ENCODE assay signal across 12 mouse cellular contexts in genomic region chr13:55836142-55836625, GRCm38 (mm10). TPM values are rescaled to one million over a fixed set of nuclear protein-coding genes. Genes with fewer than 3 reads are reported as not detected.
DNase-seq lines count a peak whose midpoint lies in the region; ATAC-seq and TF ChIP-seq lines count a peak whose summit lies in the region.
"Had no signal": no experiment of that assay in that cellular context is flagged by ENCODE, and none has a peak within 500 bp of the region (broad histone marks: within the 10 kb centered on the region; RNA-seq: fewer than 3 reads in every experiment).

Gene Pitx1 (minus strand): TSS chr13:55836192.

- no peak for DNase-seq in heart, postnatal 36 days
- DNase-seq in midbrain, embryonic 11.5 days (ENCODE audit: low spot score, missing footprints), result peak; percentile 95
- DNase-seq in stomach, postnatal 0 days (ENCODE audit: low spot score), result no peak
- no peak for DNase-seq in adrenal gland, adult (ENCODE audit: inconsistent age in 2 of 2, low spot score in 1 of 2)
- no peak for DNase-seq in frontal cortex, postnatal 36 days (ENCODE audit: low spot score in 2 of 2)
- DNase-seq: kidney, adult 8-10 months had no signal

- H3K27ac ChIP-seq in heart, embryonic 11.5 days (ENCODE audit: low read depth, low read length), result no peak within 1 kb of the TSS
- H3K27ac ChIP-seq in midbrain, embryonic 11.5 days (ENCODE audit: low read depth, low read length), result no peak within 1 kb of the TSS
- H3K27ac ChIP-seq in midbrain, embryonic 15.5 days, result no peak within 1 kb of the TSS
- H3K27ac ChIP-seq in intestine, postnatal 0 days (ENCODE audit: low read depth, low read length), result no peak within 1 kb of the TSS
- peak within 1 kb of the TSS; percentile 94 for H3K27ac ChIP-seq in stomach, postnatal 0 days (replicated peaks)

- no peak within 1 kb of the TSS for H3K9ac ChIP-seq in heart, embryonic 11.5 days (ENCODE audit: low read depth, low read length)
- no peak within 1 kb of the TSS for H3K9ac ChIP-seq in midbrain, embryonic 11.5 days (ENCODE audit: low read length)
- H3K9ac ChIP-seq in midbrain, embryonic 15.5 days, result no peak within 1 kb of the TSS
- H3K9ac ChIP-seq in intestine, postnatal 0 days (ENCODE audit: low read depth, low read length), result 0 out of 2 replicates have a peak within 1 kb of the TSS, but pooled peaks have one; percentile 11
- peak within 1 kb of the TSS; percentile 98 for H3K9ac ChIP-seq in stomach, postnatal 0 days (ENCODE audit: low read length)

- ATAC-seq in heart, embryonic 11.5 days (replicated peaks; ENCODE audit: insufficient number of reproducible peaks, low FRiP score, low TSS enrichment), result no peak
- ATAC-seq in midbrain, embryonic 11.5 days (ENCODE audit: low FRiP score), result no peak
- no peak for ATAC-seq in midbrain, embryonic 15.5 days (replicated peaks)
- ATAC-seq in intestine, postnatal 0 days, result no peak
- ATAC-seq in stomach, postnatal 0 days (ENCODE audit: low FRiP score, low TSS enrichment), result no peak

- no peak for TF ChIP-seq CTCF in intestine, postnatal 0 days (IDR thresholded peaks at IDR 0.05; ENCODE audit: low read depth)
- TF ChIP-seq CTCF in stomach, postnatal 0 days (IDR thresholded peaks at IDR 0.05; ENCODE audit: low read depth), result no peak

- peak within 1 kb of the TSS; percentile 37 for H3K4me2 ChIP-seq in heart, embryonic 11.5 days
- H3K4me2 ChIP-seq in midbrain, embryonic 11.5 days, result peak within 1 kb of the TSS; percentile 20; the same call in 1 of the 2 replicates
- no peak within 1 kb of the TSS for H3K4me2 ChIP-seq in midbrain, embryonic 15.5 days
- peak within 1 kb of the TSS; percentile 58 for H3K4me2 ChIP-seq in intestine, postnatal 0 days (replicated peaks; ENCODE audit: low read depth)
- H3K4me2 ChIP-seq in stomach, postnatal 0 days (replicated peaks; ENCODE audit: low read depth), result peak within 1 kb of the TSS; percentile 81

- peaks cover 97% of the 10 kb centered on the region for H3K27me3 ChIP-seq in heart, embryonic 11.5 days (ENCODE audit: control insufficient read depth, insufficient read depth, low read length)
- H3K27me3 ChIP-seq in midbrain, embryonic 11.5 days (ENCODE audit: control insufficient read depth, insufficient read depth, low read length), result peaks cover 93% of the 10 kb centered on the region
- H3K27me3 ChIP-seq in midbrain, embryonic 15.5 days (replicated peaks), result peaks cover 93% of the 10 kb centered on the region
- peaks cover 91% of the 10 kb centered on the region for H3K27me3 ChIP-seq in intestine, postnatal 0 days (replicated peaks; ENCODE audit: control insufficient read depth, insufficient read depth, low read length)
- 0 out of 2 replicates have a peak, but pooled peaks cover 3% of the 10 kb centered on the region for H3K27me3 ChIP-seq in stomach, postnatal 0 days (ENCODE audit: control insufficient read depth, insufficient read depth, low read length)

- intact Hi-C loops in heart, postnatal 36 days (cut with DNase I), result no loop called here

- peak within 1 kb of the TSS; percentile 25; the same call in 1 of the 2 replicates for H3K4me3 ChIP-seq in heart, embryonic 11.5 days (ENCODE audit: low read depth, low read length)
- H3K4me3 ChIP-seq in midbrain, embryonic 11.5 days (ENCODE audit: low read depth, low read length), result peak within 1 kb of the TSS; percentile 10
- H3K4me3 ChIP-seq in midbrain, embryonic 15.5 days, result no peak within 1 kb of the TSS
- H3K4me3 ChIP-seq in intestine, postnatal 0 days (ENCODE audit: low read depth, low read length), result peak within 1 kb of the TSS; percentile 36
- peak within 1 kb of the TSS; percentile 87 for H3K4me3 ChIP-seq in stomach, postnatal 0 days (ENCODE audit: low read depth, low read length)
- H3K4me3 ChIP-seq: megakaryocyte, embryonic 14.5 days had no signal

- H3K4me1 ChIP-seq in heart, embryonic 11.5 days (ENCODE audit: control insufficient read depth, insufficient read depth, low read length), result peaks cover 7% of the 10 kb centered on the region
- peaks cover 19% of the 10 kb centered on the region for H3K4me1 ChIP-seq in midbrain, embryonic 11.5 days (ENCODE audit: control insufficient read depth, insufficient read depth, low read length)
- peaks cover 12% of the 10 kb centered on the region; the same call in 1 of the 2 replicates for H3K4me1 ChIP-seq in midbrain, embryonic 15.5 days
- H3K4me1 ChIP-seq in intestine, postnatal 0 days (replicated peaks; ENCODE audit: control insufficient read depth, insufficient read depth, low read length), result no peaks in the 10 kb centered on the region
- H3K4me1 ChIP-seq in stomach, postnatal 0 days (replicated peaks; ENCODE audit: control insufficient read depth, insufficient read depth), result peaks cover 3% of the 10 kb centered on the region; the same call in 1 of the 2 replicates

- H3K36me3 ChIP-seq in heart, embryonic 11.5 days (ENCODE audit: control insufficient read depth, insufficient read depth, low read length), result no peaks in the 10 kb centered on the region
- no peaks in the 10 kb centered on the region for H3K36me3 ChIP-seq in midbrain, embryonic 11.5 days (ENCODE audit: control insufficient read depth, insufficient read depth, low read length)
- no peaks in the 10 kb centered on the region for H3K36me3 ChIP-seq in midbrain, embryonic 15.5 days (replicated peaks)
- H3K36me3 ChIP-seq in intestine, postnatal 0 days (ENCODE audit: control insufficient read depth, insufficient read depth), result no peaks in the 10 kb centered on the region
- H3K36me3 ChIP-seq in stomach, postnatal 0 days (ENCODE audit: control insufficient read depth, insufficient read depth, low read length), result no peaks in the 10 kb centered on the region

- H3K9me3 ChIP-seq in heart, embryonic 11.5 days (replicated peaks; ENCODE audit: control insufficient read depth, low read length), result no peaks in the 10 kb centered on the region
- H3K9me3 ChIP-seq in midbrain, embryonic 11.5 days (ENCODE audit: control insufficient read depth, low read length), result no peaks in the 10 kb centered on the region
- no peaks in the 10 kb centered on the region for H3K9me3 ChIP-seq in midbrain, embryonic 15.5 days
- no peaks in the 10 kb centered on the region for H3K9me3 ChIP-seq in intestine, postnatal 0 days (ENCODE audit: control insufficient read depth)
- H3K9me3 ChIP-seq in stomach, postnatal 0 days (ENCODE audit: control insufficient read depth, low read length), result no peaks in the 10 kb centered on the region

- 3% methylated on average over 34 of the region's 36 CpGs for WGBS in heart, embryonic 11.5 days (ENCODE audit: insufficient replicate concordance)
- under 1% methylated on average over 35 of the region's 36 CpGs for WGBS in midbrain, embryonic 11.5 days
- 1% methylated on average over 35 of the region's 36 CpGs for WGBS in midbrain, embryonic 15.5 days
- WGBS in intestine, postnatal 0 days, result 6% methylated on average over 31 of the region's 36 CpGs
- WGBS in stomach, postnatal 0 days, result 4% methylated on average over 33 of the region's 36 CpGs

- TF ChIP-seq EP300 in stomach, postnatal 0 days (optimal IDR thresholded peaks at IDR 0.05), result no peak

RNA-seq across cellular contexts. Expression of gene Pitx1, which starts in this region (rescaled TPM):
- 0.51 and 1.2 TPM in 2 replicates for polyA plus RNA-seq in heart, embryonic 11.5 days (2014; fragmentation: Nextera tagmentation; extraction: Ambion mirVana)
- not detected for total RNA-seq in heart, postnatal 36 days (2021)
- polyA plus RNA-seq in midbrain, embryonic 11.5 days (2014; fragmentation: Nextera tagmentation; extraction: Ambion mirVana), result 0.25 and 0.88 TPM in 2 replicates
- polyA plus RNA-seq in midbrain, embryonic 15.5 days (2015; fragmentation: Nextera tagmentation; extraction: Ambion mirVana), result 2.9 and 3.7 TPM in 2 replicates
- polyA plus RNA-seq in intestine, postnatal 0 days (2015; fragmentation: Nextera tagmentation; extraction: Ambion mirVana), result 5.9 and 8.2 TPM in 2 replicates
- 193 and 214 TPM in 2 replicates for polyA plus RNA-seq in stomach, postnatal 0 days (2015; fragmentation: Nextera tagmentation; extraction: Ambion mirVana)
- total RNA-seq: left cerebral cortex, postnatal 25 days had no signal
- polyA plus RNA-seq: gonadal fat pad, adult 2 months had no signal

Comparison
In these comparisons a context has a peak if more than half of its experiments do, and no peak if none do; other contexts are left out.
1. RNA of gene Pitx1 (polyA plus RNA-seq): 193 to 214 TPM in stomach, postnatal 0 days; 5.9 to 8.2 TPM in intestine, postnatal 0 days, 2.9 to 3.7 TPM in midbrain, embryonic 15.5 days, 0.51 to 1.2 TPM in heart, embryonic 11.5 days and 0.25 to 0.88 TPM in midbrain, embryonic 11.5 days; every median in the first group is over 10 times any median in the second.
2. Peak in DNase-seq, H3K4me3 ChIP-seq and H3K4me2 ChIP-seq in midbrain, embryonic 11.5 days; RNA of the gene not detected or under 1 TPM.
3. H3K9ac ChIP-seq: peak in intestine, postnatal 0 days (single experiment) and stomach, postnatal 0 days (single experiment); none in heart, embryonic 11.5 days (single experiment), midbrain, embryonic 11.5 days (single experiment) and midbrain, embryonic 15.5 days (single experiment).